In genomic region chr3:95124246-95124645, GRCm38 (mm10) we compare ENCODE assay signal across 8 mouse cellular contexts. TPM values are rescaled to one million over a fixed set of nuclear protein-coding genes. Genes with fewer than 3 reads are reported as not detected.
A peak's percentile ranks its signal among the peaks of the same experiment; 100 is the strongest.
DNase-seq lines count a peak whose midpoint lies in the region; ATAC-seq and TF ChIP-seq lines count a peak whose summit lies in the region.

Tmod4 (plus strand) TSS chr3:95124476.

- in situ Hi-C loops in Patski (cut with MboI; ENCODE audit: low pct_unique_long_range_greater_than_20kb) = no loop called here

- DNase-seq in forebrain, embryonic 11.5 days (ENCODE audit: low spot score) = no peak
- DNase-seq in forebrain, embryonic 10.5 days (ENCODE audit: extremely low spot score, low spot score) = no peak
- DNase-seq in Patski (ENCODE audit: low read depth, low spot score) = no peak
- DNase-seq in gastrocnemius, postnatal 36 days = peak; percentile 42 to 46
- no peak for DNase-seq in yolk sac, embryonic 10.5 days (ENCODE audit: low spot score)
- DNase-seq in layer of hippocampus, adult 9-11 months = no peak

- ATAC-seq in forebrain, embryonic 11.5 days (replicated peaks; ENCODE audit: low FRiP score) = peak; percentile 65
- ATAC-seq in Patski = peak; percentile 33
- 0 out of 2 replicates have a peak, but pooled peaks have one; percentile 16 for ATAC-seq in limb, embryonic 12.5 days (ENCODE audit: insufficient number of reproducible peaks, insufficient read depth, low FRiP score, low TSS enrichment, low read depth)
- ATAC-seq in stomach, embryonic 16.5 days (ENCODE audit: insufficient read depth, low FRiP score) = no peak

- POLR2A ChIA-PET in Patski (lab: Charles Lee) = no interaction called here

- no peak within 1 kb of the TSS for H3K4me3 ChIP-seq in forebrain, embryonic 11.5 days (ENCODE audit: low read depth, low read length)
- H3K4me3 ChIP-seq in forebrain, embryonic 10.5 days = no peak within 1 kb of the TSS
- no peak within 1 kb of the TSS for H3K4me3 ChIP-seq in limb, embryonic 12.5 days (replicated peaks)
- H3K4me3 ChIP-seq in stomach, embryonic 16.5 days (replicated peaks; ENCODE audit: low read length) = no peak within 1 kb of the TSS

- WGBS in forebrain, embryonic 11.5 days = 64% methylated on average over 6 of the region's 6 CpGs
- 75% methylated on average over 6 of the region's 6 CpGs for WGBS in forebrain, embryonic 10.5 days
- 52% methylated on average over 6 of the region's 6 CpGs for WGBS in limb, embryonic 12.5 days
- 41% methylated on average over 6 of the region's 6 CpGs for WGBS in stomach, embryonic 16.5 days

- CTCF ChIA-PET in Patski (lab: Charles Lee) = interaction anchor here (0.9 to 1.2 kb wide), 4 partner anchors 9 to 73 kb away, joined by 3 to 5 read pairs (median 3); no protein-coding TSS in a partner anchor

- peaks cover 26% of the 10 kb centered on the region for H3K36me3 ChIP-seq in forebrain, embryonic 11.5 days (ENCODE audit: control insufficient read depth, insufficient read depth, low read length)
- peaks cover 61% of the 10 kb centered on the region for H3K36me3 ChIP-seq in forebrain, embryonic 10.5 days (replicated peaks)
- peaks cover 59% of the 10 kb centered on the region for H3K36me3 ChIP-seq in limb, embryonic 12.5 days
- H3K36me3 ChIP-seq in stomach, embryonic 16.5 days (ENCODE audit: control insufficient read depth, insufficient read depth, low read length) = peaks cover 19% of the 10 kb centered on the region; the same call in 1 of the 2 replicates

- H3K27ac ChIP-seq in forebrain, embryonic 11.5 days (ENCODE audit: low read depth, low read length) = no peak within 1 kb of the TSS
- no peak within 1 kb of the TSS for H3K27ac ChIP-seq in forebrain, embryonic 10.5 days
- peak within 1 kb of the TSS; percentile 8; the same call in 1 of the 2 replicates for H3K27ac ChIP-seq in limb, embryonic 12.5 days
- H3K27ac ChIP-seq in stomach, embryonic 16.5 days (ENCODE audit: low read length) = peak within 1 kb of the TSS; percentile 53

- no peak for TF ChIP-seq CTCF in Patski (IDR thresholded peaks at IDR 0.05)

- H3K4me1 ChIP-seq in forebrain, embryonic 11.5 days (replicated peaks; ENCODE audit: control insufficient read depth, insufficient read depth, low read length) = no peaks in the 10 kb centered on the region
- H3K4me1 ChIP-seq in forebrain, embryonic 10.5 days = 0 out of 2 replicates have a peak, but pooled peaks cover 7% of the 10 kb centered on the region
- peaks cover 18% of the 10 kb centered on the region for H3K4me1 ChIP-seq in limb, embryonic 12.5 days (replicated peaks)
- peaks cover 11% of the 10 kb centered on the region for H3K4me1 ChIP-seq in stomach, embryonic 16.5 days (ENCODE audit: control insufficient read depth, insufficient read depth, low read length)

- intact Hi-C loops in gastrocnemius, postnatal 36 days (cut with DNase I) = no loop called here

- H3K4me2 ChIP-seq in forebrain, embryonic 11.5 days (ENCODE audit: low read depth, low read length, severe bottlenecking) = no peak within 1 kb of the TSS
- H3K4me2 ChIP-seq in limb, embryonic 12.5 days = no peak within 1 kb of the TSS
- H3K4me2 ChIP-seq in stomach, embryonic 16.5 days (ENCODE audit: low read depth, low read length) = no peak within 1 kb of the TSS

- no peaks in the 10 kb centered on the region for H3K27me3 ChIP-seq in forebrain, embryonic 11.5 days (ENCODE audit: control insufficient read depth, insufficient read depth, low read length)
- no peaks in the 10 kb centered on the region for H3K27me3 ChIP-seq in forebrain, embryonic 10.5 days (ENCODE audit: poor library complexity, severe bottlenecking)
- no peaks in the 10 kb centered on the region for H3K27me3 ChIP-seq in Patski
- H3K27me3 ChIP-seq in limb, embryonic 12.5 days = no peaks in the 10 kb centered on the region
- no peaks in the 10 kb centered on the region for H3K27me3 ChIP-seq in stomach, embryonic 16.5 days (ENCODE audit: control insufficient read depth, insufficient read depth, low read length)

- no peaks in the 10 kb centered on the region for H3K9me3 ChIP-seq in forebrain, embryonic 11.5 days (ENCODE audit: control insufficient read depth, low read length)
- H3K9me3 ChIP-seq in forebrain, embryonic 10.5 days = no peaks in the 10 kb centered on the region
- no peaks in the 10 kb centered on the region for H3K9me3 ChIP-seq in limb, embryonic 12.5 days
- no peaks in the 10 kb centered on the region for H3K9me3 ChIP-seq in stomach, embryonic 16.5 days (replicated peaks; ENCODE audit: control insufficient read depth, low read length)

- H3K9ac ChIP-seq in forebrain, embryonic 11.5 days (ENCODE audit: low read length) = no peak within 1 kb of the TSS
- 0 out of 2 replicates have a peak within 1 kb of the TSS, but pooled peaks have one; percentile 13 for H3K9ac ChIP-seq in limb, embryonic 12.5 days (replicated peaks)
- H3K9ac ChIP-seq in stomach, embryonic 16.5 days (ENCODE audit: low read length) = no peak within 1 kb of the TSS

RNA-seq across cellular contexts. Expression of gene Tmod4, which starts in this region (rescaled TPM):
- polyA plus RNA-seq in forebrain, embryonic 11.5 days (2014; fragmentation: Nextera tagmentation; extraction: Ambion mirVana) = 0.37 and 0.75 TPM in 2 replicates
- polyA plus RNA-seq in forebrain, embryonic 10.5 days (2016; fragmentation: Nextera tagmentation; extraction: Ambion mirVana) = 0.77 and 1.00 TPM in 2 replicates
- 0.44 TPM for polyA plus RNA-seq in Patski (2021)
- 100 to 1,000 TPM; 623 to 679 TPM for total RNA-seq in gastrocnemius, postnatal 36 days (2021)
- polyA plus RNA-seq in limb, embryonic 12.5 days (2016; fragmentation: Nextera tagmentation; extraction: Ambion mirVana) = 1.0 and 1.4 TPM in 2 replicates
- polyA plus RNA-seq in stomach, embryonic 16.5 days (2015; fragmentation: Nextera tagmentation; extraction: Ambion mirVana) = 2.2 and 7.3 TPM in 2 replicates

Comparison
In these comparisons a context has a peak if more than half of its experiments do, and no peak if none do; other contexts are left out.
1. Peak in ATAC-seq in forebrain, embryonic 11.5 days; RNA of the gene not detected or under 1 TPM.
2. Peak in ATAC-seq in Patski; RNA of the gene not detected or under 1 TPM.
3. DNase-seq: peak in gastrocnemius, postnatal 36 days (2 of 2); none in forebrain, embryonic 11.5 days (single experiment), forebrain, embryonic 10.5 days (single experiment), Patski (single experiment), yolk sac, embryonic 10.5 days (single experiment) and layer of hippocampus, adult 9-11 months (single experiment).
4. H3K27ac ChIP-seq: peak in limb, embryonic 12.5 days (single experiment) and stomach, embryonic 16.5 days (single experiment); none in forebrain, embryonic 11.5 days (single experiment) and forebrain, embryonic 10.5 days (single experiment).